Mouse (Mus musculus): ENCODE measurements around the gene Rps25.
"Not testable (repeated sequence)": the region's sequence is repeated elsewhere in the genome, so short reads cannot be mapped to it uniquely, and the experiment has no call there.

The Rps25 gene

GRCm38 (mm10) chr9:44406906-44407751 is at the start of gene Rps25, which contains the start of gene Trappc4:
Gene Rps25, plus strand, starts transcription at chr9:44407139.
Gene Trappc4, minus strand, starts transcription at chr9:44407600.
- in situ Hi-C loops (cut with MboI, MseI), result no loop called here

GRCm38 (mm10) chr9:44357207-44357606 is 49.7 kb upstream of the Rps25 start:
- in situ Hi-C loops (cut with MboI, MseI), result no loop called here

DNA sequence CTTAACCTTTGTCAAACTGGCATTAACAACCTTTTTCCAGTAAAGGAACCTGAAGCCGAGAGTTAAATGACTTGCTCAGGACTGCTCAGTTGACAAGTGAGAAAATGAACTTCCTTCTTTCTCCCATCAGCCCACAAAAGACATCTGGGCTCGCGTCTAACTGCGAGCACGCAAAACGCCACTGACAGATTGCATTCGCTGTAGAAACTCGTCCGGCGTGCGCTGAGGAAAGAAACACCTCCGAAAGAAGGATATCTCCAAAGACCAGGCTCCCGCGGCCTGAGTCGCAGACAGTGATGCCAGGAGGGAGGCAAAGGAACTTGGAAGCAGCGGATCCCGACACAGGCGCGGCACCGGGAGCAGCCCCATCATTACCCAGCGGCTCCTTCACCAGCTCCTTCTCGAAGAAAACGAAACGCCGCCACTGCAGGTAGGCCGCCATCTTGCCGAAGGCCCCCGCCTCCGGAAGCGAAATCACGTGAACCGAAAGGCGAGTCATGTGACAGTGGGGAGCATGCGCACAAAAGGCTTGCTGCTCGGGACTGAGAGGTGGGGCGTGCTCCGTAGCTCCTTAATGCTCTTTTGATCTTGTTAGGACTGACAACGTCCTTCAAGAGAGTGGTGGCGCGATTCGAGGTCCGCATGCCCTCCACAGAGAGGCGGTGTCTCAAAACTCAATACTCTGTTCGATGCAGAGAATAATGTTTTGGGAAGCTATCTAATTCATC is 45.6 kb upstream of the Rps25 start, which contains the start of gene Vps11:
TSS of gene Vps11 (minus strand) at position 481 of the 728 bp plus-strand sequence.
- in situ Hi-C loops (cut with MboI, MseI), result no loop called here

- in situ Hi-C loops (cut with MboI, MseI), result not testable (repeated sequence)
These were observed 45.0 kb upstream of the Rps25 start for GRCm38 (mm10) chr9:44361931-44362330.

DNA sequence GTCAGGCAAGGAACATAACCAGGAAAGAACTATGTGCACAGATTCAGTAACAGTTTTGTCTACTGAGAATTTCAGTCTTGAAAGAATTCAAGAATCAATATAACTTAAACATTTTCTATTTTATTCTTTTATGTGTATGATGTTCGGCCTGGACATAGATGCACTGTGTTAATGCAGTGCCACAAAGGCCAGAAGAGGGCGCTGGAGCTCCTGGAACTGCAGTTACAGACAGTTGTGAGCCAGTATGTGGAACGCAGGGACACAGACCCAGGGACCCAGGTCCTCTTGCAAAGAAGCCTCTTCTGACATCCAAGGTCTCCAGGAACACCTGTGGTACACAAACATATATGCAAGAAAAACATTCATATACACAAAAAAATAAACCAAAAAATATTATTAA is 42.5 kb upstream of the Rps25 start:
- in situ Hi-C loops (cut with MboI, MseI), result no loop called here

GRCm38 (mm10) chr9:44373386-44373785 is 33.6 kb upstream of the Rps25 start:
- in situ Hi-C loops (cut with MboI, MseI), result no loop called here

GRCm38 (mm10) chr9:44376141-44376540 is 30.8 kb upstream of the Rps25 start:
- in situ Hi-C loops (cut with MboI, MseI), result no loop called here

DNA sequence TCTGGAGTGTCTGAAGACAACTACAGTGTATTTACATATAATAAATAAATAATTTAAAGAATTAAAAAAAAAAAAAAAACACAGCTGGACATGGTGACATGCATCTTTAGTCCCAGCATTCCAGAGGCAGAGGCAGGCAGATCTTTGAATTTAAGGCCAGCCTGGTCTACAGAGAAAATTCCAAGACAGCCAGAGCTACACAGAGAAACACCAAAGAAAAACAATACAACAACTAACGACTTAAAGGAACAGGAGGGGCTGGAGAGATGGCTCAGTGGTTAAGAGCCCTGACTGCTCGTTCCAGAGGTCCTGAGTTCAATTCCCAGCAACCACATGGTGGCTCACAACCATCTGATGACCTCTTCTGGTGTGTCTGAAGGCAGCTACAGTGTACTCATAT is 29.6 kb upstream of the Rps25 start:
- in situ Hi-C loops (cut with MboI, MseI), result not testable (repeated sequence)

DNA sequence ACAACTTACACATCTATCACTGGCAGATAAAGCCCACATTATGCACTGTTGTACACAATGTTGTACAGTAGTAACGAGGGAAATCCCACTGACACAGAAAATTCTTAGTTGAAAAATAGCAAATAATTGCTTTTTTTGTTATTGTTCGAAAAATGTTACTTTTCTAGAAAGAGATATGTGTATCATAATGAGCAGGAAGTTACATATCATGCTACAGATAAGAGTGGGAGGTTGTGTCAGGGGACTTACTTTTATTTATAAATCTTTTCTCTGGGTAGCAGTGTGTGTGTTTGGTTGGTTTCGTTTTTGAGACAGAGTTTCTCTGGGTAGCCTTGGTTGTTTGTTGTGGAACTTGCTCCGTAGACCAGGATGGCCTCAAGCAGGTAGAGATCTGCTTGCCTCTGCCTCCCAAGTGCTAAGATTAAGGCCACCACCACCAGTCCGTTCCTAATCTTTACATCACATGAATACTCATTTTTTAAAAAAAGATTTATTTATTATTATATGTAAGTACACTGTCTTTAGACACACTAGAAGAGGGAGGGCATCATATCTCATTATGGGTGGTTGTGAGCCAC is 28.7 kb upstream of the Rps25 start:
- in situ Hi-C loops (cut with MboI, MseI), result no loop called here

GRCm38 (mm10) chr9:44379054-44379834 is 27.7 kb upstream of the Rps25 start, which contains the start of gene Hyou1:
Gene Hyou1, plus strand, starts transcription at chr9:44379490.
- in situ Hi-C loops (cut with MboI, MseI), result no loop called here

DNA sequence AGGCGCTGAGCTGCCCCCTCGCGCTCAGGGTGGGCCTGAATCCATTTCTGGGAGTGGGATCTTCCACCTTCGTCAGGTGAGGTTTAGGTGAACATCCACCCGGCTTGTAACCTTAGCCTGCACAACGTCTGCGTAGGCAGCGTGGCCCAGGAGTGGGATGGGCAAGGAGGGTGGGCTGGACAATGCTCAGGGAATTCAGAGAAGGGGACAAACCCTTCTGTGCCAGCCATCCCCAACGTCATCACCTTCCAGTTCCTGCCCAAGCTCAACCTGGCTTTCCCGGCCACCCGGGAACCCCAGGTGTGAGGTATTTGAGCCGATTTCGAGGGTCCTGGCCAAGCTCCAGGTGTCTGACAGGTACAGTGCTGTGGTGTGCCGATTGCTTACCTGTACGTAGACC is 27.1 kb upstream of the Rps25 start:
- in situ Hi-C loops (cut with MboI, MseI), result loop anchor here (5.0 kb wide), 1 partner anchor 43 kb away; no protein-coding TSS in a partner anchor

- in situ Hi-C loops (cut with MboI, MseI), result loop anchor here (5.0 kb wide), 1 partner anchor 47 kb away; no protein-coding TSS in a partner anchor
These were observed 22.3 kb upstream of the Rps25 start for GRCm38 (mm10) chr9:44384596-44384995.

- in situ Hi-C loops (cut with MboI, MseI), result no loop called here
These were observed 19.7 kb upstream of the Rps25 start for GRCm38 (mm10) chr9:44387221-44387620.

GRCm38 (mm10) chr9:44389273-44389672 is 17.7 kb upstream of the Rps25 start:
- in situ Hi-C loops (cut with MboI, MseI), result no loop called here

DNA sequence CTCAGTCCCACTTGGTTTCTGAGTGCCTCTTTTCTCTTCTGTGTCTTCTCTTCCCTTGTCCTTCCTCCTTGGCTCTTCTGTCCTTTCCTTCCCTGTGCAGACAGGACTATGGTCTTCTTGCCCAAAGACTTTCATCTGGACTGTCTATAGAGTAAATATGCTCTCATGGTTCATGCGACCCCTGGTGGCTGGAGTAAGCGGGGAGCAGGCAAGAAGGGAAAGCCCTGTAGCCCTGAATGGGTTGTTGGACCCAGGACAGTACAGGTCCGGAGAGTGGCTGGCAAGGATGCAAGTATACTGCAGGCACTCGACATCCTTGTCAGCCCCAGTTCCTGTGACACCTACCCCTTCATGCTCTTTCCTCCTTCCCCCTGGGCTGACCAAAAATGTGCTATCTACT is 15.5 kb upstream of the Rps25 start:
- in situ Hi-C loops (cut with MboI, MseI), result no loop called here

GRCm38 (mm10) chr9:44396684-44397411 is 10.1 kb upstream of the Rps25 start, which contains the start of gene Slc37a4:
Gene Slc37a4, plus strand, starts transcription at chr9:44396852.
- in situ Hi-C loops (cut with MboI, MseI), result no loop called here

GRCm38 (mm10) chr9:44398087-44398486 is 8.9 kb upstream of the Rps25 start:
- in situ Hi-C loops (cut with MboI, MseI), result no loop called here

- in situ Hi-C loops (cut with MboI, MseI), result no loop called here
These were observed 8.4 kb upstream of the Rps25 start for GRCm38 (mm10) chr9:44398551-44398950.

DNA sequence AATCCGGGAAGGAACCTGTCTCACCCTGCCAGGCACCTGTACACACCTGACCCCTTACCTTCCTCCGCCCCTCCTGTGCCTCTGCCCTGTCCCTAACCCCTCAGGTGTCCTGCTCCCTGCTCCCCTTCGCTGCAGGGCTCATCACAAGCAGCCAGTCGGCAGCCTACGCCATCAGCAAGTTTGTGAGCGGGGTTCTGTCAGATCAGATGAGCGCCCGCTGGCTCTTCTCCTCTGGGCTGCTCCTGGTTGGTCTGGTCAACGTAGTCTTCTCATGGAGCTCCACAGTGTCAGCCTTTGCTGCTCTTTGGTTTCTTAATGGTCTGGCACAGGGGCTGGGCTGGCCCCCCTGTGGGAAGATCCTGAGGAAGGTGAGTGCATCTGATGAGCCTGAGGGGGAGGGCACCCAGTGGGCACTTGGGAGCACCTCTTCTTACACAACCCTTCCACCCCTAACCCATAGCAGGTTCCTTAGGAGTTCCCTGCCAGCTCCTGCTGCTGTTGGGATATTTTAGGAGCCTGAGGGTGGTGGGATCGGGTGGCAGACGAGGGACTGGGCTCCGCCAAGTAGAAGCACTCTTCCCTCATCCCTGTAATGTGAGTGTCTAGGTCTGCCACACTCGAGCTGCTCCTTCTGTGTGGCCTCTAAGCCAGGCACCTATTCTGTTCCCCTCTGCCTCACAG is 7.7 kb upstream of the Rps25 start:
- in situ Hi-C loops (cut with MboI, MseI), result no loop called here

GRCm38 (mm10) chr9:44399795-44400114 is 7.2 kb upstream of the Rps25 start:
- in situ Hi-C loops (cut with MboI, MseI), result no loop called here

Data from regulatory T cell (primary cell).